Mouse (Mus musculus): ENCODE measurements at regions not wholly inside any gene's neighbourhood (a gene's known extent, or its start where the extent isn't known, plus 50 kb on each side); places are given as distances from the start of the nearest gene placed in this dataset.

- H3K9me3 ChIP-seq (ENCODE audit: control insufficient read depth), result no peaks in the 10 kb centered on the region
- no peaks in the 10 kb centered on the region for H3K36me3 ChIP-seq (ENCODE audit: control insufficient read depth, insufficient read depth)
- 52% methylated on average over 6 of the region's 6 CpGs for WGBS
- H3K9ac ChIP-seq (ENCODE audit: low read depth, low read length), result no peak overlapping the region
- no peak overlapping the region for H3K27ac ChIP-seq (ENCODE audit: low read depth, low read length)
- no peak for TF ChIP-seq CTCF (IDR thresholded peaks at IDR 0.05; ENCODE audit: low read depth)
- H3K4me2 ChIP-seq (replicated peaks; ENCODE audit: low read depth), result no peak overlapping the region
- H3K27me3 ChIP-seq (replicated peaks; ENCODE audit: control insufficient read depth, insufficient read depth, low read length), result no peaks in the 10 kb centered on the region
- H3K4me1 ChIP-seq (replicated peaks; ENCODE audit: control insufficient read depth, insufficient read depth, low read length), result no peaks in the 10 kb centered on the region
- H3K4me3 ChIP-seq (ENCODE audit: low read depth, low read length), result no peak overlapping the region
- no peak for ATAC-seq
Measured at GRCm38 (mm10) chr17:16157711-16158110, 326.9 kb upstream of the Rgmb start.

DNA sequence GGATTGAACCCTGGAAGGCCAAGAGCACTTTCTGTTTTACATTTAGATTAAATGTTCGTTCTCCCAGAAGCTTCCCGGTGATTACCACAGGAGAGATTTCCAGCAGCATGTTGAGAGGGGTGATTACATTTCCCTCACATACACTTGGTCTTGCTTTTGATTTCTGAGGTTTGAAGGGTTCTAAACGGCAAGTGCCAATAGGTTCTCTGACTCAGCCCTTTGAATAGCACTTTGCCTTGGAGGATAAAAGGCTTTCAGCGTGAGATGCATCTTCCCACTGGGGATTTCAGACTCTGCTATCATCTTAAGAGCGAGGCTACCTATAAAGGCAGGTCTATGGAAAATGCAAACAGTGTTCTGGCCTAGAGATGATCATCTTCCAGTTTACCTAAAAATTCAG is 326.3 kb upstream of the Rgmb start:
- no peak overlapping the region for H3K27ac ChIP-seq (ENCODE audit: low read depth, low read length)
- H3K27me3 ChIP-seq (replicated peaks; ENCODE audit: control insufficient read depth, insufficient read depth, low read length), result no peaks in the 10 kb centered on the region
- no peaks in the 10 kb centered on the region for H3K4me1 ChIP-seq (replicated peaks; ENCODE audit: control insufficient read depth, insufficient read depth, low read length)
- WGBS, result 75% methylated on average over 5 of the region's 5 CpGs
- no peak overlapping the region for H3K9ac ChIP-seq (ENCODE audit: low read depth, low read length)
- no peak for TF ChIP-seq CTCF (IDR thresholded peaks at IDR 0.05; ENCODE audit: low read depth)
- H3K4me2 ChIP-seq (replicated peaks; ENCODE audit: low read depth), result no peak overlapping the region
- no peaks in the 10 kb centered on the region for H3K9me3 ChIP-seq (ENCODE audit: control insufficient read depth)
- H3K4me3 ChIP-seq (ENCODE audit: low read depth, low read length), result no peak overlapping the region
- no peak for ATAC-seq
- no peaks in the 10 kb centered on the region for H3K36me3 ChIP-seq (ENCODE audit: control insufficient read depth, insufficient read depth)

DNA sequence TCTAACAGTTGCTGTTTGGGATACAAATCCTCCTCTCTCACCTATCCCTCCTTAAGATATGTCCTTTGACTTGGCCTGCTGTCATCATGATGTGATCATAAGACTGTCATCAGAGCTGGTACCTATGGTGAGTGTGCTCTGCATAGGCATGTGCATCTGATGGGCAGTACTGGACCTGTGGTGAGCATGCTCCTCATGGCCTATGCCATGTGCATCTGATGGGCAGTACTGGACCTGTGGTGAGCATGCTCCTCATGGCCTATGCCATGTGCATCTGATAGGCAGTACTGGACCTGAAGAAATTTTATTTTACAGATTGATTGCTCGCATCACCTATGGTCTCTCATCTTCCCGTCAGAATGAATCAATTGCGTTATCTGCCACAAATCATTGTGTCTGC is 325.8 kb upstream of the Rgmb start:
- Histone ChIP-seq H3K4me2 (replicated peaks; ENCODE audit: low read depth) (no peak overlapping the region), H3K9me3 (ENCODE audit: control insufficient read depth) (no peaks in the 10 kb centered on the region), H3K9ac (ENCODE audit: low read depth, low read length) (no peak overlapping the region), H3K4me3 (ENCODE audit: low read depth, low read length) (no peak overlapping the region), H3K36me3 (ENCODE audit: control insufficient read depth, insufficient read depth) (no peaks in the 10 kb centered on the region), H3K27ac (ENCODE audit: low read depth, low read length) (no peak overlapping the region), H3K27me3 (replicated peaks; ENCODE audit: control insufficient read depth, insufficient read depth, low read length) (no peaks in the 10 kb centered on the region), H3K4me1 (replicated peaks; ENCODE audit: control insufficient read depth, insufficient read depth, low read length) (no peaks in the 10 kb centered on the region)
- no peak for TF ChIP-seq CTCF (IDR thresholded peaks at IDR 0.05; ENCODE audit: low read depth)
- no peak for ATAC-seq
- WGBS, result 89% methylated on average over 3 of the region's 3 CpGs

DNA sequence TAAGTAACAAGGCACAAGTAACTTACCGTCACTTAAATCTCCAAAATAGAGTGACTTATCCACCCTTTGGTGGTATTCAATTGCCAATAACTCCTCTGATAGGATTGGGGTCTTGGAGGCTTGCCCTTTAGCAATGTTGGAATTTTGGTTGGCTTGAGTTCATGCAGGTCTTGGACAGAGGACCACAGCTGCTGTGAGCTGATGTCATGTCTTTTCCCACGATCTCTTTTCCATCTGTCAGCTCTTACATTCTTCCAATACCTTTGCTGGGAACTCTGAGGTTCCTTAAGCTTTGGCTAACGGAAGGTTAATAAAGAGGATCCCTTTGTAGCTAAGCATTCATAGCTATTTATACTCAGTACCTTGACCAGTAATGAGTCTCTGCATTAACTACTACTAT is 324.7 kb upstream of the Rgmb start:
- H3K4me1 ChIP-seq (replicated peaks; ENCODE audit: control insufficient read depth, insufficient read depth, low read length), result no peaks in the 10 kb centered on the region
- H3K36me3 ChIP-seq (ENCODE audit: control insufficient read depth, insufficient read depth), result no peaks in the 10 kb centered on the region
- no peaks in the 10 kb centered on the region for H3K9me3 ChIP-seq (ENCODE audit: control insufficient read depth)
- H3K9ac ChIP-seq (ENCODE audit: low read depth, low read length), result no peak overlapping the region
- no peak for TF ChIP-seq CTCF (IDR thresholded peaks at IDR 0.05; ENCODE audit: low read depth)
- ATAC-seq, result no peak
- WGBS, result 76% methylated on average over 3 of the region's 3 CpGs
- H3K27me3 ChIP-seq (replicated peaks; ENCODE audit: control insufficient read depth, insufficient read depth, low read length), result no peaks in the 10 kb centered on the region
- H3K4me2 ChIP-seq (replicated peaks; ENCODE audit: low read depth), result no peak overlapping the region
- H3K27ac ChIP-seq (ENCODE audit: low read depth, low read length), result no peak overlapping the region
- H3K4me3 ChIP-seq (ENCODE audit: low read depth, low read length), result no peak overlapping the region
